Mouse (Mus musculus) megakaryocyte, embryonic 14.5 days (primary cell): ENCODE measurements at regions not wholly inside any gene's neighbourhood (a gene's known extent, or its start where the extent isn't known, plus 50 kb on each side); places are given as distances from the start of the nearest gene placed in this dataset.

ENCODE experiments used
- FLI1 ChIP-seq: IDR thresholded peaks from 2 replicates; pipeline ENCODE4 v1.6.1; 2012; ENCODE audit warnings: low read length, inconsistent platforms, mixed read lengths
- GATA1 ChIP-seq: IDR thresholded peaks from 3 replicates; pipeline ENCODE4 v1.6.1; 2012; ENCODE audit warnings: mixed read lengths, low read length, inconsistent platforms, borderline replicate concordance

- TF ChIP-seq GATA1 (no peak), FLI1 (no peak)
Observed at GRCm38 (mm10) chr15:59709925-59710324, 306.5 kb downstream of the 4933412E24Rik start.
